Mouse (Mus musculus) C2C12 (cell line): Measurements from ENCODE around the gene Vps13a. TPM values are rescaled to one million over a fixed set of nuclear protein-coding genes. Genes with fewer than 3 reads are reported as not detected.

ENCODE experiments used
- H3K27me3 ChIP-seq: one replicate; pipeline ENCODE4 v1.6.1; 2011; ENCODE audit not compliant: control insufficient read depth, insufficient read depth, insufficient read length
- H3K36me3 ChIP-seq: one replicate; pipeline ENCODE4 v1.6.1; 2011; ENCODE audit not compliant: control insufficient read depth, insufficient read depth
- H3K4me3 ChIP-seq: one replicate; pipeline ENCODE4 v1.5.1; 2011; ENCODE audit warnings: mild to moderate bottlenecking, control low read depth; ENCODE audit not compliant: poor library complexity, insufficient read depth, severe bottlenecking
- H3K79me2 ChIP-seq: one replicate; pipeline ENCODE4 v1.6.1; 2011; ENCODE audit not compliant: control insufficient read depth, insufficient read depth
- H3K79me3 ChIP-seq: one replicate; pipeline ENCODE4 v1.6.1; 2011; ENCODE audit warnings: low read depth, control low read depth
- H3ac ChIP-seq: one replicate; pipeline ENCODE3; 2011; ENCODE audit warnings: low read depth; ENCODE audit not compliant: control insufficient read depth, insufficient read length
- CEBPB ChIP-seq: IDR thresholded peaks from one replicate; pipeline ENCODE4 v1.6.1; 2011; ENCODE audit warnings: low read depth, mild to moderate bottlenecking, control low read depth, moderate library complexity
- CTCF ChIP-seq: IDR thresholded peaks from one replicate; pipeline ENCODE4 v1.5.1; 2011; ENCODE audit not compliant: control insufficient read depth, insufficient read depth, insufficient read length
- FOSL1 ChIP-seq: IDR thresholded peaks from one replicate; pipeline ENCODE4 v1.8.0; 2011; ENCODE audit warnings: mild to moderate bottlenecking, low read length; ENCODE audit not compliant: poor library complexity, insufficient read depth, severe bottlenecking
- MAX ChIP-seq: IDR thresholded peaks from one replicate; pipeline ENCODE4 v1.6.1; 2011; ENCODE audit warnings: mild to moderate bottlenecking, control low read depth
- MYOD1 ChIP-seq: IDR thresholded peaks from one replicate; pipeline ENCODE4 v1.6.1; 2011; ENCODE audit warnings: low read depth; ENCODE audit not compliant: control insufficient read depth, insufficient read length
- MYOG ChIP-seq: IDR thresholded peaks from one replicate; pipeline ENCODE4 v1.6.1; 2011; ENCODE audit not compliant: control insufficient read depth, insufficient read length; ENCODE audit errors: extremely low read depth
- USF1 ChIP-seq: IDR thresholded peaks from one replicate; pipeline ENCODE4 v1.6.1; 2011; ENCODE audit warnings: low read depth, mild to moderate bottlenecking, control low read depth, moderate library complexity
- polyA plus RNA-seq: library from polyadenylated mRNA; unstranded; fragments of >200 nt; fragmentation: generic; extraction: Trizol; gene quantifications from one replicate; pipeline ENCODE4 v1.2.1, GENCODE M21; 2012; ENCODE audit warnings: missing spikeins

Gene Vps13a
- polyA plus RNA-seq, 1 experiment = 3.0 TPM

GRCm38 (mm10) chr19:16755854-16756253, 24.9 kb downstream of the Vps13a start:
- Histone ChIP-seq H3K36me3 (peaks cover 32% of the 10 kb centered on the region), H3K4me3 (no peak overlapping the region), H3K79me3 (no peaks in the 10 kb centered on the region), H3K79me2 (no peaks in the 10 kb centered on the region), H3K27me3 (no peaks in the 10 kb centered on the region), H3ac (no peak overlapping the region)
- TF ChIP-seq FOSL1 = no peak
- no peak for TF ChIP-seq MYOD1
- no peak for TF ChIP-seq CTCF

DNA sequence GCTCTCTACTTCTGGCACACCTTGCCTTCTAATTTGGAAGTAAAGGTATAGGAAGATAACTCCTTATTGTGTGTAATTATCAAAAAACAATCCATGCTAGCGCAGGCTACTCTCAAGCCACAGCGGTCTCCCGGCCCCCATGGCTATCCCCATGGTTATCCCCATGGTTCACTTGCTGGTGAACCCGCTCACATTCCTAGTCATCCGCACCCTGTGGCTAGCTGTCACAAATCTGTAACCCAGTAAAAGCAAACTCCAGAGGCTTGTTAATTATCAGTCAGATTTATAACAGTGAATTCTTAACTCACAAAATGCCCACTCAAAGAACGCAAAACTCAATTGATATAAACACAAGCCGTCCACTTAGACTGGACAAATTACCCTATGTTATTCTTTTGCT, 25.5 kb downstream of the Vps13a start:
- H3K36me3 ChIP-seq = peaks cover 33% of the 10 kb centered on the region
- H3K79me3 ChIP-seq = no peaks in the 10 kb centered on the region
- TF ChIP-seq MAX = no peak
- no peak for TF ChIP-seq MYOG
- TF ChIP-seq MYOD1 = no peak
- TF ChIP-seq FOSL1 = no peak
- TF ChIP-seq CEBPB = no peak
- TF ChIP-seq CTCF = no peak
- TF ChIP-seq USF1 = no peak
- H3K79me2 ChIP-seq = no peaks in the 10 kb centered on the region
- H3ac ChIP-seq = no peak overlapping the region
- no peaks in the 10 kb centered on the region for H3K27me3 ChIP-seq
- no peak overlapping the region for H3K4me3 ChIP-seq

GRCm38 (mm10) chr19:16753151-16753550, 27.6 kb downstream of the Vps13a start:
- TF ChIP-seq FOSL1 = no peak
- no peak for TF ChIP-seq MYOG
- TF ChIP-seq CEBPB = no peak
- no peak for TF ChIP-seq CTCF
- no peak for TF ChIP-seq MYOD1
- no peak for TF ChIP-seq MAX
- no peak for TF ChIP-seq USF1
- H3K79me3 ChIP-seq = no peaks in the 10 kb centered on the region
- H3ac ChIP-seq = no peak overlapping the region
- H3K79me2 ChIP-seq = no peaks in the 10 kb centered on the region
- H3K4me3 ChIP-seq = no peak overlapping the region
- no peaks in the 10 kb centered on the region for H3K27me3 ChIP-seq
- H3K36me3 ChIP-seq = peaks cover 33% of the 10 kb centered on the region

- Histone ChIP-seq H3ac (no peak overlapping the region), H3K79me3 (no peaks in the 10 kb centered on the region), H3K27me3 (no peaks in the 10 kb centered on the region), H3K79me2 (no peaks in the 10 kb centered on the region), H3K36me3 (peaks cover 41% of the 10 kb centered on the region), H3K4me3 (no peak overlapping the region)
- no peak for TF ChIP-seq FOSL1
- TF ChIP-seq MAX = no peak
- TF ChIP-seq MYOG = no peak
- no peak for TF ChIP-seq CEBPB
- TF ChIP-seq MYOD1 = no peak
- TF ChIP-seq CTCF = no peak
- TF ChIP-seq USF1 = no peak
Measured at GRCm38 (mm10) chr19:16736854-16737253, 43.9 kb downstream of the Vps13a start.

GRCm38 (mm10) chr19:16728729-16729128, 52.0 kb downstream of the Vps13a start:
- H3ac ChIP-seq = no peak overlapping the region
- no peaks in the 10 kb centered on the region for H3K79me3 ChIP-seq
- TF ChIP-seq MYOG = no peak
- no peak for TF ChIP-seq FOSL1
- no peak for TF ChIP-seq CEBPB
- TF ChIP-seq USF1 = no peak
- no peak for TF ChIP-seq CTCF
- TF ChIP-seq MAX = no peak
- H3K27me3 ChIP-seq = no peaks in the 10 kb centered on the region
- H3K36me3 ChIP-seq = peaks cover 16% of the 10 kb centered on the region
- H3K79me2 ChIP-seq = no peaks in the 10 kb centered on the region
- no peak overlapping the region for H3K4me3 ChIP-seq

DNA sequence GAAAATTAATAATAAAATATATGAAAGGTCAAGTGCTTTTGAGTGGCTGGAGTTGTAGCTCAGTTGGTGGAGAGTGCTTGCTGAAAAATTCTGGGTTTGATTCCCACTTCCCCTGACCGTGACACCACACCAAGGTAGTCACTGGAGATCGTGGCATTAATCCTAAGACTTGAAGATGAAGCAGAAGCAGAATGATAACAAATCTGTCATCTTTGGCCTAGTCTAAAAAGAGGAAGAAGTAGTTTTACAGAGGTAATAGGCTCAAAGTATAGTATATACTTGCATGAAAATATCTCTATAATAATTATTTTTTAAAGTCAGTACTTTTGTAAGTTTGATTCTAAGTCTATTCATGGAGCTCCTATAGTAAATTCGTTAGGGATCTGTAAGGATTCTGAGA, 65.5 kb downstream of the Vps13a start:
- TF ChIP-seq MYOD1 = no peak
- no peak for TF ChIP-seq USF1
- no peak for TF ChIP-seq CTCF
- TF ChIP-seq CEBPB = no peak
- TF ChIP-seq MAX = no peak
- TF ChIP-seq FOSL1 = no peak
- TF ChIP-seq MYOG = no peak
- H3K36me3 ChIP-seq = peaks cover 13% of the 10 kb centered on the region

DNA sequence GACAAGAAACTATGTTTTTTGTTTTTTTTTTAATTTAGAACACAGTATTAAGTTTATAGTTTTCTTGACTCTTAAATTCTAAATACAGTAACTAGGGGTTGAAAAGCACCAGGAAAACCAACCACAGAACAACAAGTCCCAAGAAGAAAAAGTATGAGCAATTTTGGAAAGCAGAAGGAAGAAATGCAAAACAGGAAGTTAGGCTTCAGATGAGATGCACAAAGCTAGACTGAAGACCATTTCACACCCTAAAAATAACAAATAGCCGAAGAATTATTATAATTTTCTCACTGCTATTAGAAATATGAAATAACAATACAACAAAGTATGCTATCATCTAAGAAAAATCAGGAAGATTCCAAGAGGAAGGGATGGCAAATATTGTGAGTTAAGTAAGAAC, 78.9 kb downstream of the Vps13a start:
- Histone ChIP-seq H3K79me3 (no peaks in the 10 kb centered on the region), H3ac (no peak overlapping the region), H3K79me2 (no peaks in the 10 kb centered on the region), H3K27me3 (no peaks in the 10 kb centered on the region), H3K36me3 (no peaks in the 10 kb centered on the region), H3K4me3 (no peak overlapping the region)
- TF ChIP-seq USF1 (no peak), CTCF (no peak), MAX (no peak), MYOG (no peak), MYOD1 (no peak), FOSL1 (no peak), CEBPB (no peak)

More for the DNA sequence above, 65.5 kb downstream of the Vps13a start:
- H3ac ChIP-seq = no peak overlapping the region
- H3K79me3 ChIP-seq = no peaks in the 10 kb centered on the region
- H3K27me3 ChIP-seq = no peaks in the 10 kb centered on the region
- H3K79me2 ChIP-seq = no peaks in the 10 kb centered on the region
- H3K4me3 ChIP-seq = no peak overlapping the region
